Mouse (Mus musculus): ENCODE results near the gene Zfp651. TPM values are rescaled to one million over a fixed set of nuclear protein-coding genes. Genes with fewer than 3 reads are reported as not detected.

The Zfp651 gene
- polyA plus RNA-seq, 1 experiment = 0.38 TPM

DNA sequence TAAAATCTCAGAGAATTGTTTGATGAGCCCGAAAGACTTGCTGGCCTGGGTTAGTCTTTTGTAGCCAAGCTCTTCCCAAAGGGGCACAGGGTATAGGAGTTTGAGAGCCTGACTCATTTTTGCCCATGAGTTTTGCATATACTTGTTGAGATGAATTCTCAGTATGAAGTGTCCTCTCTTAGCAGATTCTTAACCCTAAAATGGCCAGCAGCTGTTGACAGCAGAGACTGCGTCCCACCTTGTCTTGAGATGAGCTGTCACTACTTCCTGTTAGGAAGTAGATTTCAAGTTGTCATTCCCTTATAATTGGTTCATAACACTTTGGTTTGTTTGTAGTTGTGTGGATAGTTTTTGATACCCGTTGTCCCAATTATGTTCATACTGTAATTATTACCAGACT is 18.0 kb upstream of the Zfp651 start:
- TF ChIP-seq CTCF (IDR thresholded peaks at IDR 0.05; ENCODE audit: low read depth, low read length) (no peak), POLR2A (IDR thresholded peaks at IDR 0.05; ENCODE audit: borderline replicate concordance, low read depth, low read length) (no peak)
- 0 out of 2 replicates have a peak, but pooled peaks cover 2% of the 10 kb centered on the region for H3K4me1 ChIP-seq (ENCODE audit: control insufficient read depth, insufficient read depth, low read length)
- H3K4me3 ChIP-seq (ENCODE audit: insufficient read depth, low read length) = no peak overlapping the region
- H3K27ac ChIP-seq (ENCODE audit: insufficient read depth, low read depth, low read length) = no peak overlapping the region

GRCm38 (mm10) chr9:121744051-121744450 is 15.1 kb upstream of the Zfp651 start:
- Histone ChIP-seq H3K27ac (ENCODE audit: insufficient read depth, low read depth, low read length) (no peak overlapping the region), H3K4me3 (ENCODE audit: insufficient read depth, low read length) (no peak overlapping the region), H3K4me1 (ENCODE audit: control insufficient read depth, insufficient read depth, low read length) (0 out of 2 replicates have a peak, but pooled peaks cover 2% of the 10 kb centered on the region)
- no peak for TF ChIP-seq CTCF (IDR thresholded peaks at IDR 0.05; ENCODE audit: low read depth, low read length)
- TF ChIP-seq POLR2A (IDR thresholded peaks at IDR 0.05; ENCODE audit: borderline replicate concordance, low read depth, low read length) = no peak

GRCm38 (mm10) chr9:121752774-121753173 is 6.4 kb upstream of the Zfp651 start:
- TF ChIP-seq CTCF (IDR thresholded peaks at IDR 0.05; ENCODE audit: low read depth, low read length) (no peak), POLR2A (IDR thresholded peaks at IDR 0.05; ENCODE audit: borderline replicate concordance, low read depth, low read length) (no peak)
- no peak overlapping the region for H3K27ac ChIP-seq (ENCODE audit: insufficient read depth, low read depth, low read length)
- H3K4me1 ChIP-seq (ENCODE audit: control insufficient read depth, insufficient read depth, low read length) = no peaks in the 10 kb centered on the region
- no peak overlapping the region for H3K4me3 ChIP-seq (ENCODE audit: insufficient read depth, low read length)

GRCm38 (mm10) chr9:121754624-121755023 is 4.5 kb upstream of the Zfp651 start:
- Histone ChIP-seq H3K4me1 (ENCODE audit: control insufficient read depth, insufficient read depth, low read length) (no peaks in the 10 kb centered on the region), H3K4me3 (ENCODE audit: insufficient read depth, low read length) (no peak overlapping the region), H3K27ac (ENCODE audit: insufficient read depth, low read depth, low read length) (no peak overlapping the region)
- TF ChIP-seq POLR2A (IDR thresholded peaks at IDR 0.05; ENCODE audit: borderline replicate concordance, low read depth, low read length) (no peak), CTCF (IDR thresholded peaks at IDR 0.05; ENCODE audit: low read depth, low read length) (no peak)

GRCm38 (mm10) chr9:121756785-121757184 is 2.3 kb upstream of the Zfp651 start:
- Histone ChIP-seq H3K4me3 (ENCODE audit: insufficient read depth, low read length) (no peak overlapping the region), H3K27ac (ENCODE audit: insufficient read depth, low read depth, low read length) (no peak overlapping the region), H3K4me1 (ENCODE audit: control insufficient read depth, insufficient read depth, low read length) (no peaks in the 10 kb centered on the region)
- TF ChIP-seq CTCF (IDR thresholded peaks at IDR 0.05; ENCODE audit: low read depth, low read length) (no peak), POLR2A (IDR thresholded peaks at IDR 0.05; ENCODE audit: borderline replicate concordance, low read depth, low read length) (no peak)

- Histone ChIP-seq H3K4me3 (ENCODE audit: insufficient read depth, low read length) (no peak overlapping the region), H3K27ac (ENCODE audit: insufficient read depth, low read depth, low read length) (no peak overlapping the region), H3K4me1 (ENCODE audit: control insufficient read depth, insufficient read depth, low read length) (no peaks in the 10 kb centered on the region)
- TF ChIP-seq POLR2A (IDR thresholded peaks at IDR 0.05; ENCODE audit: borderline replicate concordance, low read depth, low read length) (no peak), CTCF (IDR thresholded peaks at IDR 0.05; ENCODE audit: low read depth, low read length) (no peak)
Measured at GRCm38 (mm10) chr9:121757432-121757831, 1.7 kb upstream of the Zfp651 start.

GRCm38 (mm10) chr9:121757835-121758814 is 1.0 kb upstream of the Zfp651 start:
- Histone ChIP-seq H3K4me1 (ENCODE audit: control insufficient read depth, insufficient read depth, low read length) (no peaks in the 10 kb centered on the region), H3K4me3 (ENCODE audit: insufficient read depth, low read length) (no peak overlapping the region), H3K27ac (ENCODE audit: insufficient read depth, low read depth, low read length) (no peak overlapping the region)
- TF ChIP-seq CTCF (IDR thresholded peaks at IDR 0.05; ENCODE audit: low read depth, low read length) (no peak), POLR2A (IDR thresholded peaks at IDR 0.05; ENCODE audit: borderline replicate concordance, low read depth, low read length) (no peak)

- peak overlapping the region; percentile 57 for H3K4me3 ChIP-seq (ENCODE audit: insufficient read depth, low read length)
- H3K27ac ChIP-seq (ENCODE audit: insufficient read depth, low read depth, low read length) = no peak overlapping the region
- TF ChIP-seq POLR2A (IDR thresholded peaks at IDR 0.05; ENCODE audit: borderline replicate concordance, low read depth, low read length) = no peak
- no peak for TF ChIP-seq CTCF (IDR thresholded peaks at IDR 0.05; ENCODE audit: low read depth, low read length)
- H3K4me1 ChIP-seq (ENCODE audit: control insufficient read depth, insufficient read depth, low read length) = no peaks in the 10 kb centered on the region
Measured at GRCm38 (mm10) chr9:121760271-121761090, 1.4 kb downstream of the Zfp651 start.

DNA sequence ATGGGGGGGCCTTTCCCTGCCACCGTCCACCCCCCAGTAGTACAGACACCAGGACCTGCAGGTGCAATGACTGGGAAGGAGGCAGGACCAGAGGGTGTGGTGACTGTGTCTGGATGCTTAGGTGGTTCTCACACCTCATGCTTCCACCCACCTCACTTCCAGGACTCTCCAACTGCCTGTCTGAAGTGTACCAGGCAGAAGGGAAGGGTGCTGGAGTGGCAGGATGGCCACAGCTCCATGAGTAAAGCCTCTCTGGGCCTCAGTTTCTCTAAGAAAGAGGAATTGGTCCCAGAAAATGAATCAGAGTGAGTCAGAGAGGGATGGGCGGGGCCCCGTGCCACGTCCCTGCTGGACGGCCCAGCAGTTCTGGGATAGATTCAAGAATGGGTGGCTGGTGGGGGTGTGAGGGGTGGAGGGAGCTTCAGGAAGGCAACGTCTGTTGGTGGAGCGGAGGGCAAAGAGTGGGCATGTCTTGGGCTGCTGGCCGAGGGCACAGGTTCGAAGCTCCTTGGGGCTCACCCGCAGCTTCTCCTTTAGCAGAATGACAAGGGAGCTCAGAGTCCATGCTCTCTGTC is 2.0 kb downstream of the Zfp651 start:
- no peaks in the 10 kb centered on the region for H3K4me1 ChIP-seq (ENCODE audit: control insufficient read depth, insufficient read depth, low read length)
- no peak overlapping the region for H3K27ac ChIP-seq (ENCODE audit: insufficient read depth, low read depth, low read length)
- H3K4me3 ChIP-seq (ENCODE audit: insufficient read depth, low read length) = peak overlapping the region; percentile 57
- no peak for TF ChIP-seq CTCF (IDR thresholded peaks at IDR 0.05; ENCODE audit: low read depth, low read length)
- no peak for TF ChIP-seq POLR2A (IDR thresholded peaks at IDR 0.05; ENCODE audit: borderline replicate concordance, low read depth, low read length)

Measured in bone marrow macrophage, adult 2 months (primary cell).